Mouse (Mus musculus): ENCODE measurements around the gene Fance.

Fance gene

GRCm38 (mm10) chr17:28313212-28313879, at the start of gene Fance:
Gene Fance (plus strand): TSS chr17:28313519.
- peak; percentile 99 for DNase-seq (ENCODE audit: low read depth, low spot score)

- DNase-seq (ENCODE audit: low read depth, low spot score) = no peak
Observed at GRCm38 (mm10) chr17:28267251-28267650, 46.1 kb upstream of the Fance start.

- no peak for DNase-seq (ENCODE audit: low read depth, low spot score)
Observed at GRCm38 (mm10) chr17:28270165-28270564, 43.2 kb upstream of the Fance start.

DNA sequence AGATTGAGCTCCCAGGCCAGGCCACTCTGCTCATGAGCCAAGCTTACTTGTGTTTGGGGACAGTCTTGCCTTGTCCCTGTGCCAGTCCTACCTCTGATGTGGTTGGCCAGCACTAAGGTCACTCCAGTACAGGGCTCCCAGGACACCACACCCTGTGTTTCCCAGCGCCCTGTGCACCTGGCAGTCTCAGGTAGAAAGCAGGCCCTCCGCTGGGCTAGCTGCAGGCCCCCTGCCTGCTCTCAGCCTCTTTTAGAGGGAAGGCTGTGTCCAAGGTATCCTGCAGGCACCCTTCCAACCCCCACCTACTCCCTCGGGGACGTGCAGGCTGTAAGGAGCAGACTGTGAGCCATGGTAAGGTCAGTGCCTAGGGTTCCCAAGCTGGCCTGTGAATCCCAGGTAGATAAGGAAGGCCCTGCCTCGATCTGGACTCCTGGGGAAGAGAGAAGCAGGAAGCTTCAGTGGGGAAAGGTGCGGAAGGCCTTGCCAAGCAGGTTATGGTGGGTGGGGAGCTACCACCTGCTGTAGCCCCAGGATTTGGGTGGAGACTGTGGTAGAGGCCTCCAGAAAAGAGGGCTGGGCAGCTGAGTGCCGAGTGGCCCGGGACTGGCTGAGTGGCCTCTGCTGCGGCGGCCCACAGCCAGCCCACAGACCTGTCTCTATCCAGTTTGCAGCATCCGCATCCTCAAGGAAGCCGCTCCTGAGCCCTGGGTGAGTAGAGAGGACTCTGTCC, 41.6 kb upstream of the Fance start:
- no peak for DNase-seq (ENCODE audit: low read depth, low spot score)

DNA sequence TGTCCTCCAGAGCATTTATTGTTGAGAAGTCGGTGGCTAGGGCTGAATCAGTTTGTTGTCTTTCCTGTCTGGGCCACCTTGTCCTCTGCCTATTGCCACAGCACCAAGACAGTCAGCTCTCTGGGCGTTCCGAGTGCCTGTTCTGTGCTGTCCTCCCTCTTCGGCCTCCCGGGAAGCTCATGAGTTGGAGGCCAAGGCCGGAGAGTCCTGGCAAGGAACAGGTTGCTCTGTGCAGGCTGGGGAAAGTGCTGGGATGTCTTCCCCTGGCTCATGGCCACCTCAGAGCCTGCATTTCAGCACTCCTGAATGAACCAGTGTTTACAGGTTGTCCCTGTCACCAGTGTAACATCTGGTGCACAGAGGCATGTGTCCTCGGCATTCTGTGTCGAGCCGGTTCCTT, 41.0 kb upstream of the Fance start:
- no peak for DNase-seq (ENCODE audit: low read depth, low spot score)

DNA sequence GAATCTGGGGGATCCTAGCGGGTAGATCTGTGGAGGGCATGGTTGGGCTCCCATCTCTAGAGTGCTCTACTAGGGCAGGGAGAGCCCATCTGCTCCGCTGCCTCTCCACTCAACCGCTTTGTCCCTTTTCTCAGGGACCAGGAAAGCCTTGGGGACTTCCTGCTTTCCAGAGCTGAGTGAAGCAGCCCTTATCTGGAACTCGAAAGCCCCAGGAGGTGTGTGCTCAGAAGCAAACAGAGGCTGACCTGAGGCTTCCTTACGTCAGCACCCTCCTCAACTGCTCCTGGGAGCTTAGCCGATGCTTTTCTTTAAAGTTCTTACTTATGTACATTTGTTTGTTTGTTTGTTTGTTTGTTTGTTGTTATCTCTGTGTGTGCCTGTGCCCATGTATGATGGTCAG, 40.5 kb upstream of the Fance start:
- no peak for DNase-seq (ENCODE audit: low read depth, low spot score)

GRCm38 (mm10) chr17:28274739-28275138, 38.6 kb upstream of the Fance start:
- no peak for DNase-seq (ENCODE audit: low read depth, low spot score)

GRCm38 (mm10) chr17:28277226-28277625, 36.1 kb upstream of the Fance start:
- DNase-seq (ENCODE audit: low read depth, low spot score) = no peak

GRCm38 (mm10) chr17:28277721-28278120, 35.6 kb upstream of the Fance start:
- no peak for DNase-seq (ENCODE audit: low read depth, low spot score)

DNA sequence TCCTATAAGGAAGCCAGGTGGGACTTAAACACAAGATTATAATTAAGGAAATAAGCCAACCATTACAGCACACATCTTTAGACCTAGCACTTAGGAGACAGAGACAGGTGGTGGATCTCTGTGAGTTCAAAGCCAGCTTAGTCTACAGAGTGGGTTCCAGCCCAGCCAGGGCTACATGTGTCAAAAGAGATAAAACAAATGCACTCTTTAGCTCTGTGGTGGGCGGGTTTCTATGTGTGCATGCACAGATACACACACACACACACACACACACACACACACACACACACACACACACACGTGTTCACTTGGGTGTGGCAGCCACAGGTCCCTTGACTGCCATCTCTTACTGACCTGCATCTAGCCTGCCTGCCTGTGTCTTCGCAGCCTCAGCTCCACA, 35.2 kb upstream of the Fance start:
- no peak for DNase-seq (ENCODE audit: low read depth, low spot score)

GRCm38 (mm10) chr17:28279236-28279635, 34.1 kb upstream of the Fance start:
- DNase-seq (ENCODE audit: low read depth, low spot score) = no peak

GRCm38 (mm10) chr17:28279780-28280422, 33.4 kb upstream of the Fance start:
- DNase-seq (ENCODE audit: low read depth, low spot score) = no peak

DNA sequence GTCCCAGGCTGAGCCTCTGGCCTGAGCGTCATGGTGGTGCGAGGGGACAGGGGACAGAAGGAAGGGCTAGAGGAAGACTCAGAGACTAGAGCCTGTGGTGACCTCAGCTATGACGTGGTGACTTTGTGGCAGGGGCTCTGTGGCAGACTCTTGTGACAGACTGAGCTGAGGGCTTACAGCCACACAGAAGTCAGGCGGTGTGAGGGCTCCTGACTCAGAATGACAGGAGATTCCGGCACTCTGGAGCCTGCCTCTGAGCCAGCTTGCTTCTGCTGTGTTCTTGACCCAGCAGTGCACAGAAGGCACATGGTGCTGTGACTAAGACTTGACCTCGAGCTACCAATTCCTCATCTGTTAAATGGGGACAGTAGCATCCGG, 32.9 kb upstream of the Fance start:
- no peak for DNase-seq (ENCODE audit: low read depth, low spot score)

DNA sequence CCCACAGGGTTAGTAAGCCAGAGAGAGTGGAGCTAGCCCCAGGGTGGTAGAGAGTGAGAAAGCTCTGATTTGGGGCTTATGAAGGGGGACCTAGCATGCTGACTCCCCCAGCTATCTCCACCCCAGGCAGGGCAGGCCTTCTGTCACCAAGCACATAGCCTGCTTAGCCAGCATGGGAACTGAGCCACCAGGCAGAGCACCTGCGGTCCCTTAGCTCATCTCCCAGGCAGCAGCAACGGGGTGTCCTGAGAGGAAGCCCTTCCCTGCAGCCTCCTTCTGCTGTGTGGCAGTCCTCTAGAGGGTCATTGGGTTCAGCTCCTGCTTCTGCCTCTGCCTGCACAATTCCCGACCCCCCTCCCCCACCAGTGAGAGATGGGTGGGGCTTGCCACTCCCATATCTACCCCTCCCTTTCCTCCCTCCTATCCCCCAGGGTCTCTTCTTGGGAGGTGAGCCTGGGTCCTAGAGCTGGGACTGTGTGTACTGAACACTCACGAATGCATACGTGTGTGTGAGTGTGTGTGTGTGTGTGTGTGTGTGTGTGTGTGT, 32.4 kb upstream of the Fance start:
- no peak for DNase-seq (ENCODE audit: low read depth, low spot score)

DNA sequence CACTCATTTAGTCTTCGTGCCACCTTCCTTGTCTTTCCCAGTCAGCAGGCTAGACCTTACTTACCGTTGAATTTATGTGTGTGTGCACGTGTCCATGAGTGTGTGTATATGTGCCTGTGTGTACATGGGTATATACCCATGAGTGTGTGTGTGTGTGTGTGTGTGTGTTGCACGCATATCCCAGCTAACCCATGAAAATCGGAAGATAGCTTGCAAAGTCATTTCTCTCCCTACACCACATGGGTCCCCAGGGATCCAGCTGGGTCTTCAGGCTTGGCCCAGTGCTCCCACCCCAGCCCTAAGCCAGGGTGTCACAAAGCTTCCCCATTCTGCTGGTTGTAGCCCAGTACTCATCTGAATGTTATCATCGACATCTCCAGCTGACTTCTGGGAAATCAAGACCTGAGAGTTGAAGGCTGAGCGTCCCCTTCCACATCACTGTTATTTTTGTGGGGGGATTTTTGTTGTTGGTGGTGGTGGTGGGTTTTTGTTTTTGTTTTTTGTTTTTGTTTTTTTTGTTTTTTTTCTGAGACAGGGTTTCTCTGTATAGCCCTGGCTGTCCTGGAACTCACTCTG, 31.4 kb upstream of the Fance start:
- DNase-seq (ENCODE audit: low read depth, low spot score) = no peak

DNA sequence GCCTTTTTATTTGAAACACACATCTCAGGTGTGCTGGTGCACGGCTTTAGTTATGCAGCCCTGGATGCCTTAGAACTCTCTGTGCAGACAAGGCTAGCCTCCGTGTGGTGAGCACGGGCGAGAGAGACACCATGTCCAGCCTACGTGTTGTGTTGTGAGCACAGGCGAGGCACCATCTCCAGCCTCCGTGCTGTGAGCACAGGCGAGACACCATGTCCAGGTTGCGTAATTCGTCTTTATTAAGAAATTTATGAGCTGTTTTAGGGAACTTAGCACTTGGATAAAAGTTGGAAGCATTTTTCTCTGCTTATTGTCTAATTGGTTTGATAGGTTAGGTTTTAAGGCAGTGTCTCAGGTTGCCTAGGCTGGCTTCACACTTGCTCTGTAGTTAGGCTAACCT, 30.1 kb upstream of the Fance start:
- DNase-seq (ENCODE audit: low read depth, low spot score) = no peak

GRCm38 (mm10) chr17:28286133-28286532, 27.2 kb upstream of the Fance start:
- no peak for DNase-seq (ENCODE audit: low read depth, low spot score)

DNA sequence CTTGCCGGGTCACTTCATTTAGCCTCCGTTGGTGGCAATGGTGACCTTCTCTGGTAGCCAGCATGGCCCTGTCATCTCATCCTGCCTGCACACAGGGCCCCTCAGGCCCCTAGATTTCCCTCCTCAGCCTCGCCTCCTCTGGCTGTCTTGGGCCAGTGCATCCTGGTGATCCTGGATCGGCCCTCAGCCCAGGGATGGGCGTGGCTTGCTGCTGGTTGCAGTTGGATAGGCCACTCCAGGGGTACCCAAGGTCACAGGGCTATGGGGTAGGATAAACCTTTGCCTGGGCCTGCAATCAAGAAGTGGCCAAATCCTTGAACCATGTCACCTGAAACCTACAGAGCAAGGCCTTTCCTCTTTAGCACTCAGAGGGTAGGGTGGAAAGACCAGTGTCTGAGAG, 26.4 kb upstream of the Fance start:
- no peak for DNase-seq (ENCODE audit: low read depth, low spot score)

- no peak for DNase-seq (ENCODE audit: low read depth, low spot score)
Observed at GRCm38 (mm10) chr17:28287578-28287977, 25.7 kb upstream of the Fance start.

- peak; percentile 39 for DNase-seq (ENCODE audit: low read depth, low spot score)
Observed at GRCm38 (mm10) chr17:28287980-28288379, 25.3 kb upstream of the Fance start.

GRCm38 (mm10) chr17:28290262-28290661, 23.1 kb upstream of the Fance start:
- no peak for DNase-seq (ENCODE audit: low read depth, low spot score)

DNA sequence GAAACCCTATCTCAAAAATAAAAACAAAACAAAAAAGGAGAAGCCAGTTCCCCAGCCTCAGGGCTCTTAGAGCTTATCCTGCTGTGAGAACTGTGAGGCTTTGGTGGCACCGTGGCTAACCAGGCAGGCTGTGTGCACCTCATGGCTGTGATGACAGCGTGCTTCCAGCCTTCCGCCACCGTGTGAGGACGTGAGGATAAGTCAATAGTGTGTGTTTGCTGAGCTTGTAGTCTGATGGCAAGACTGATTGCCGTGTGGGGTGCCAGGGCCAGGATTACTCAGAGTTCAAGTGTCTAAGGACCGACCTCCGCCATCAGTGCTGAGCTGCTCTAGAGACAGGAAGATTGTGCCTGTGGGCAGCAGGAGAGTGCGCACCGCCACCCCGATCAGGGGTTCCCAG, 22.6 kb upstream of the Fance start:
- peak; percentile 47 for DNase-seq (ENCODE audit: low read depth, low spot score)
